Mouse (Mus musculus): ENCODE measurements around the gene Xylb.

GRCm38 (mm10) chr9:119338350-119338749 is 18.8 kb upstream of the Xylb start:
- no peak for TF ChIP-seq CTCF (IDR thresholded peaks at IDR 0.05; ENCODE audit: low read depth)
- no peak for TF ChIP-seq EP300 (IDR thresholded peaks at IDR 0.05; ENCODE audit: low read depth)

Data from liver, postnatal 0 days (tissue).